Mouse (Mus musculus) cerebellum, postnatal 14 days (tissue): ENCODE results near the gene Gm20867.
"Not testable (repeated sequence)": the region's sequence is repeated elsewhere in the genome, so short reads cannot be mapped to it uniquely, and the experiment has no call there.

Experiments used
- DNase-seq, 2 experiments: peaks; one replicate each; pipeline ENCODE4 v3.0.0; 2021; ENCODE audit warnings: mixed read lengths in 2 of 2

Gm20867 gene

GRCm38 (mm10) chrY:77963104-77963503, at the start of gene Gm20867:
Gene Gm20867 (minus strand): TSS chrY:77963204.
- DNase-seq: not testable (repeated sequence)
